In the genomic region with DNA sequence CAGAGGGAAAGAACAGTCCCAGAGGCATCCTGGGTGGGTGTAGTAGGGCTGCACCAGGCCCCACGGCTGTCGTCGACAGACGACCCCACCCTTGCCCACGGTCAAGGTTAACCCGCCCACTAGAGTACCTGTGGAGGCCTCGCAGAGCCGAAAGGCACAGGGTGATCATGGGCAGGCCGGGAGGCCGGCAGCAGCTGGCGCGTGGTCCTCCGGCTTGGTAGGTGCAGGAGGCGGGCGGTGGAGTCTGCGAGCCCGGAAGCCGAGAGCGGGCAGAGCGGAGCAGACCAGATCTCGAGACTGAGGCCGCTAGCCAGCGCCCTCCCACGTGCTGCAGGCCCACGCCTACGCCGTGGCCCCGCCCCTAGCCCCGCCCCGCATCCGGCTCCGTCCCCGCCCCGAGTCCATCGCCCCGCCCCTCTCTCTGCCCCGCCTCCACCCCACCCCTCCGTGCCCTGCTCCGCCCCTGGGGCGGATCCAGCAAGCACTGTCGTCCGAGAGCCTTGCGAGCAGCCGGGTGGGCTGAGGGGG, we compare ENCODE assay signal across 8 mouse cellular contexts. TPM values are rescaled to one million over a fixed set of nuclear protein-coding genes. Genes with fewer than 3 reads are reported as not detected.
DNase-seq lines count a peak whose midpoint lies in the region; ATAC-seq and TF ChIP-seq lines count a peak whose summit lies in the region.

TSS of gene Nln (minus strand) at position 327 of the 528 bp plus-strand sequence.
TSS of gene Sgtb (plus strand) at position 454 of the 528 bp plus-strand sequence.

- H3K36me3 ChIP-seq in hindbrain, embryonic 10.5 days = peaks cover 6% of the 10 kb centered on the region
- H3K36me3 ChIP-seq in lung, embryonic 15.5 days = no peaks in the 10 kb centered on the region
- H3K36me3 ChIP-seq in thymus, adult 2 months (ENCODE audit: control insufficient read depth, insufficient read depth, low read length) = no peaks in the 10 kb centered on the region

- H3K9ac ChIP-seq in lung, embryonic 15.5 days = peak within 1 kb of the TSS; percentile 61

- H3K4me2 ChIP-seq in lung, embryonic 15.5 days = peak within 1 kb of the TSS; percentile 92

- DNase-seq in Muller cell, postnatal 12 days (ENCODE audit: inconsistent ontology term) = peak; percentile 93
- peak; percentile 77 for DNase-seq in cerebellum, adult 9-10 months
- DNase-seq in hindbrain, embryonic 10.5 days (ENCODE audit: low spot score) = peak; percentile 94
- DNase-seq in layer of hippocampus, adult 9-10 months (ENCODE audit: low spot score) = peak; percentile 39
- peak; percentile 83 for DNase-seq in ovary, adult 18-20 months (ENCODE audit: low spot score)
- DNase-seq in thymus, adult 2 months = peak; percentile 71

- peaks cover 37% of the 10 kb centered on the region for H3K4me1 ChIP-seq in hindbrain, embryonic 10.5 days (replicated peaks)
- H3K4me1 ChIP-seq in lung, embryonic 15.5 days = peaks cover 20% of the 10 kb centered on the region
- H3K4me1 ChIP-seq in thymus, adult 2 months (replicated peaks; ENCODE audit: control insufficient read depth, insufficient read depth, low read length) = peaks cover 16% of the 10 kb centered on the region

- H3K27me3 ChIP-seq in hindbrain, embryonic 10.5 days (ENCODE audit: insufficient read depth, poor library complexity, severe bottlenecking) = no peaks in the 10 kb centered on the region
- H3K27me3 ChIP-seq in lung, embryonic 15.5 days = no peaks in the 10 kb centered on the region
- no peaks in the 10 kb centered on the region for H3K27me3 ChIP-seq in thymus, adult 2 months (ENCODE audit: control insufficient read depth, insufficient read depth, low read length)

- no peak for TF ChIP-seq CTCF in thymus, adult 2 months (IDR thresholded peaks at IDR 0.05; ENCODE audit: borderline replicate concordance, control insufficient read depth, extremely low read depth, insufficient read depth, low read length, poor library complexity)

- H3K27ac ChIP-seq in hindbrain, embryonic 10.5 days = peak within 1 kb of the TSS; percentile 88
- H3K27ac ChIP-seq in lung, embryonic 15.5 days = peak within 1 kb of the TSS; percentile 63
- H3K27ac ChIP-seq in thymus, adult 2 months (ENCODE audit: control insufficient read depth, insufficient read depth, low read length) = no peak within 1 kb of the TSS

- H3K4me3 ChIP-seq in hindbrain, embryonic 10.5 days = peak within 1 kb of the TSS; percentile 78
- peak within 1 kb of the TSS; percentile 79 for H3K4me3 ChIP-seq in lung, embryonic 15.5 days
- peak within 1 kb of the TSS; percentile 59 for H3K4me3 ChIP-seq in thymus, adult 2 months (ENCODE audit: control insufficient read depth, insufficient read depth, low read length)

- 1% methylated on average over 44 of the region's 44 CpGs for WGBS in hindbrain, embryonic 10.5 days
- WGBS in lung, embryonic 15.5 days = 1% methylated on average over 32 of the region's 44 CpGs
- WGBS in thymus, adult 2 months = under 1% methylated on average over 42 of the region's 44 CpGs

- TF ChIP-seq POLR2A in thymus, adult 2 months (IDR thresholded peaks at IDR 0.05; ENCODE audit: control insufficient read depth, extremely low read depth, insufficient read depth, low read length, poor library complexity) = no peak

- ATAC-seq in frontal cortex, adult (ENCODE audit: low TSS enrichment) = peak; percentile 62
- peak; percentile 98 for ATAC-seq in lung, embryonic 15.5 days (ENCODE audit: borderline replicate concordance, extremely low read depth, low FRiP score, low TSS enrichment)

- peaks cover 4% of the 10 kb centered on the region; the same call in 1 of the 2 replicates for H3K9me3 ChIP-seq in hindbrain, embryonic 10.5 days
- no peaks in the 10 kb centered on the region for H3K9me3 ChIP-seq in lung, embryonic 15.5 days

RNA-seq across cellular contexts. Expression of gene Nln, which starts in this region (rescaled TPM):
- polyA plus RNA-seq in hindbrain, embryonic 10.5 days (2016; fragmentation: Nextera tagmentation; extraction: Ambion mirVana) = 15.8 and 19.3 TPM in 2 replicates
- 18.6 and 18.7 TPM in 2 replicates for polyA plus RNA-seq in lung, embryonic 15.5 days (2015; fragmentation: Nextera tagmentation; extraction: Ambion mirVana)
- polyA plus RNA-seq in thymus, adult 2 months (2012; rRNA removed) = 2.6 and 2.9 TPM in 2 replicates

RNA-seq across cellular contexts. Expression of gene Sgtb, which starts in this region (rescaled TPM):
- polyA plus RNA-seq in hindbrain, embryonic 10.5 days (2016; fragmentation: Nextera tagmentation; extraction: Ambion mirVana) = 12.4 and 22.1 TPM in 2 replicates
- 5.5 TPM in 2 replicates for polyA plus RNA-seq in lung, embryonic 15.5 days (2015; fragmentation: Nextera tagmentation; extraction: Ambion mirVana)
- polyA plus RNA-seq in thymus, adult 2 months (2012; rRNA removed) = 0.19 and 0.26 TPM in 2 replicates

Comparison
In these comparisons a context has a peak if more than half of its experiments do, and no peak if none do; other contexts are left out.
1. DNase-seq: peak in every context shown above with its lines; median percentile 94 in hindbrain, embryonic 10.5 days; 93 in Muller cell, postnatal 12 days; 83 in ovary, adult 18-20 months; 77 in cerebellum, adult 9-10 months; 71 in thymus, adult 2 months; 39 in layer of hippocampus, adult 9-10 months.